Mouse (Mus musculus) urinary bladder, postnatal 0 days (tissue): ENCODE results near the gene Ush1g. TPM values are rescaled to one million over a fixed set of nuclear protein-coding genes. Genes with fewer than 3 reads are reported as not detected.

ENCODE experiments used
- polyA plus RNA-seq: library from polyadenylated mRNA; unstranded; fragments of >200 nt; fragmentation: Nextera tagmentation; extraction: Ambion mirVana; gene quantifications from 2 replicates; pipeline ENCODE4 v1.2.1, GENCODE M21; 2015

The Ush1g gene
- polyA plus RNA-seq: not detected in 2 replicates

DNA sequence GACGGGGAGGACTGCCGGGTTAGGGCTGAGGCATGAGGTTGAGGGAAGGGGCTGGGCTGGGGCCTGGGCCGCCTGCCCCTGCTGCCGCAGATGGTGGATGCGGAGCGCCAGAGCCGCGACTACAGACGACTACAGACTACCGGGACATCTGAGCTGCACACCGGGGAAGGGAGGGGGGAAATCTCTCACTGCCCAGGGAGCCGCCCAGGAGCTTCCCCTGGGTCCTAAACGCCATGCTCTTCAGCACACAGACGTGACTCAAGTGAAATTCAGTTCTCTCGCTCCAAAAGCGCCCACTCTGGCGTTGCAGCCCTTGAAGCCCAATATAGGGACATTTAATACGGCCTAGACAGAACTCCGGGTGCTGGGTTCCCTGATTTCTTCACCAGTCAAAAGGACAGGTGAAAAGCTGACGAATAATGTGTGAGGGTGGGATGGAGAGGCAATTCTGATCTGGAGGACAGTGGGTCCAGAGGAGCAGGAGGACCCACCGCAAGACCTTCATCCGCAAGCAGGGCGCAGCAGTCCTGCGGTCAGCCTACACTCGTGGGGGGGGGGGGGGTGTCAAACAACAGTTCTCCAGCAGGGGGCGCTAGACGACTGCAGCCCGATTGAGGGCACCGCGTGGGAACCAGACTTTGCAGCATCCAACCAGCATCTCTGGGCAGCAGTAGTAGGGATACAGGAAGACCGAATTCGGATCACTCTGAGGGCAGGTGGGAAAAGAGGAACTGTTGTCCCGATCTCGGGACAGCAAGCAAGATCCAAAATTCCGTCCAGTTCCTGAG is at the start of gene Ush1g:
TSS of gene Ush1g (minus strand) at position 136 of the 788 bp plus-strand sequence.

DNA sequence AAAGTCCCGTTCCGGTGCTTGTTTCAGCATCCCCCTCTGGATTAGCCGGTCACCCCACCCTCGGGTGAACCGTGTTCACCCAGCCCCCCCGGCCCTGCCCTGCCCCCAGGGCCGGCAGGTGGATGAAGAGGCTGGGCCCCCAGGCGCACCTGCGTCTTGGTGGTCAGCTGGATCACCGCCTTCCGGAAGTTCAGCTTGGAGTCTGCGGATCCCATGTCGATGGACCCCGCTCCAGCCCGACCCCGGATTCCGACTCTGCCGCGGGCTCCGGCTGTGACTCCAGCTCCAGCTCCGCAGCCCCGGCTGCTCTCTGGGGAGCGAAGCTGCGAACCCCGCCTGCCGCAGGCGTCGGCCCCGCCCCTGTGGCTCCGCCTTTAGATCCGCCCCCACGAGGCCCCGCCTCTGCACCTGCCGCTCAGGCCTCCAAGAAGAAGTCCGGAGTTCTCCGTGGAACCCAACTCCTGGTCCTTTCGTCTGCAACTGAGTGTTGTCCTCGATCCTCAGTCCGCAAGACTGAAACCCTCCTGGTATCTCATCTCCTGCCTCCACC is 45.6 kb upstream of the Ush1g start, which contains the start of gene Hid1:
TSS of gene Hid1 (minus strand) at position 362 of the 550 bp plus-strand sequence.

DNA sequence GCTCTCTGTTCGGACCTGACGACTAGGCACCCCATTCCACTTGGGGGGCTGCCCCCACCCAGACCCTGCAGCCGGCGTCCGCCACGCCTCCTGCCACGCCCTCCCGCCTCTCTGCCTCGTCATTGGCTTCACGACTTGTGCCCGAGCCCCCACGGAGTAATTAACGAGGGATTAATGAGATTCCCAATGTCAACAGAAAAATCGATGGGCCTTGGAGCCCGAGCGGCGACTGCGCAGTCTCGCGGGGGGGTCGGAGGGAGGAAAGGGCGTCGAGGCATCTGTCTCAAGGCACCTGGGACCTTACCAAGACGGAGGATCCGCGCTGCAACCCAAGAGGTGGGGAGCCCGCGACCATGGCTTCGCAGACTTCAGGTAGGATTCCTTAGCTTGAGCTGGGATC is 12.7 kb upstream of the Ush1g start, which contains the start of gene Otop3:
TSS of gene Otop3 (plus strand) at position 201 of the 400 bp plus-strand sequence.

DNA sequence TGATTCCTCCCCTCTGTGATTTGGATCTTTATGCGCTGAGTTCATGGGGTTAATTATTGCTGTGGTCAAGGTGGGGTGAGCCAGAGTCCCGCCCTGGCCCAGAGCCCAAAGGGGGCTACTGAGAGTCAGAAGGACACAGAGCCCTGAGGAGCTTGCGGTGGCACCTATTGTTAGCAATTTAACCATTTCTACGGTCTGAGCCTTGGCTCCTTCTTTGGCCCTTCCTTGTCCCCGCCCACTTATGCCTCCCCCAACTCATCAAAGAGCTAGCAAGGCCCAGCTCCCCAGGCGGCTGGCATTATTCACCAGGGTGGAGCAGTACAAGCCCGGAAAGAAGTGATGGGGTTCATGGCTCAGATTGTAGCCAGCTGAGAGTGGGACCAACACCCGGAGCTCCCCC is 15.0 kb downstream of the Ush1g start, which contains the start of gene Otop2:
TSS of gene Otop2 (plus strand) at position 301 of the 400 bp plus-strand sequence.

DNA sequence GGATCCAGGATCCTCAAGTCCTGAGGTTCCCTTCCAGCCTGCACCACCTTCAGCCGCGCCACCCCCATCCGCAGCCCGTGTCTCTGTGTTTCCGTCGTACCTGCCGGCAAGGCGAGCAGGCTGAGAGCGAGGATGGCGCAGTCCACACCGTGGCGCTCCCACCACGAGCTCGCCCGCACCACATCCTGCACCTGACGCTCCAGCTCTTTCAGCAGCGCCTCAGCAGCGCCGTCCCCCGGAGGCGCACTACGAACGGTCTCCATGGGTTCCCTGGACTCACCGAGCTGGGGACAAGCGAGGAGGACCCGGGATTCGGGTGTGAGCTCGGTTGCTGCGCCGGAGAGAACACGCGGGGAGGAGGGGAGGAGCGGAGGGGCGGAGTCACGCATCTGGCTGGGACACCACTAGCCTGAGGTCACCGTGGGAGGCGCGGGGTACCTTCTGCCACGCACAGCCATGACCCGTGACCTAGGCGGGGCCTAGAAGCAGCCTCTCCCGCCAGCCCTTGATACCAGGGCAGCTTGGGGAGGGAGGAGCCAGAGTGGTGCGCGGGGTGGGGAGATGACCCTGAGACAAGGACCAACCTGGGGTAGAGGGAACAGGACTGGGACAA is 24.5 kb downstream of the Ush1g start, which contains the start of gene Fads6:
TSS of gene Fads6 (minus strand) at position 450 of the 613 bp plus-strand sequence.

DNA sequence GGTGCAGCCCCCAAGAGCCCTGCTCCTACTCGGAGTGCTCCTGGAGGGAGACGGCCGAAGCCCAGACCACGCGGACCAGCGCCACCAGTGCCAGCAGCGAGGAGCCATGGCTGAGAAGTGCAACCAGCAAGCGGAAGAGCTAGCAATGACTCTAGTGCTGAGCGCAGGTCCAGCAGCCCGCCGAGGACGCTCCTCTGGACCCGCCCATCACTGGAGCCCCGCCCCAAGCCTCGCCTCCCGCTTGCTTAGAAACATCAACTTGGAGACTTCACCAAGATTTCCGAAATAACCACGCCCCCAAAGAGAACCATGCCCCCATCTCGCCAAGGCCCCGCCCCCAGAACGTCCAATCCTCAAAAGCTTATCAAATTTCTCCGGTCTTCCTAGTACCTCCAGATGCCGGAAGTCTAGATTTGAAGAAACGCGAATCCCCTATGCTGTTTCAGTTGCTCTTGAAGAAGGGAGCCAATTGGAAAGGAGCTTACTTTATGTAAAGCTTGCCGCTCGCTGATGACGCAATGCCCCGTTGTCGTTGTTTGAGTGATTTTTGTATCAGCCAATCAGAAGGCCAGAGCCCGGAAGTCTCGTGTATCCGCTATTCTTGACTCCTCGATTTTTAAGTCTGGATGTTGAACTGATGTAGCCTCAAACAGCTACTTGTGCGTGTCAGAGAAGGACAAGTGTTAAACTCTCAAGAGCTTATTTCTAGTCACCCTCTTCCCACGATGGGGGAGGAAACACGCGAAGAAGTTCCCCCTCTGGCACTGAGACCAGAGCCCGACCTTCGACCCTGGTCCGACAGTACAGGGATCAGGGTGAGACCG is 44.8 kb downstream of the Ush1g start, which contains the start of gene Fdxr:
TSS of gene Fdxr (minus strand) at position 271 of the 824 bp plus-strand sequence.

DNA sequence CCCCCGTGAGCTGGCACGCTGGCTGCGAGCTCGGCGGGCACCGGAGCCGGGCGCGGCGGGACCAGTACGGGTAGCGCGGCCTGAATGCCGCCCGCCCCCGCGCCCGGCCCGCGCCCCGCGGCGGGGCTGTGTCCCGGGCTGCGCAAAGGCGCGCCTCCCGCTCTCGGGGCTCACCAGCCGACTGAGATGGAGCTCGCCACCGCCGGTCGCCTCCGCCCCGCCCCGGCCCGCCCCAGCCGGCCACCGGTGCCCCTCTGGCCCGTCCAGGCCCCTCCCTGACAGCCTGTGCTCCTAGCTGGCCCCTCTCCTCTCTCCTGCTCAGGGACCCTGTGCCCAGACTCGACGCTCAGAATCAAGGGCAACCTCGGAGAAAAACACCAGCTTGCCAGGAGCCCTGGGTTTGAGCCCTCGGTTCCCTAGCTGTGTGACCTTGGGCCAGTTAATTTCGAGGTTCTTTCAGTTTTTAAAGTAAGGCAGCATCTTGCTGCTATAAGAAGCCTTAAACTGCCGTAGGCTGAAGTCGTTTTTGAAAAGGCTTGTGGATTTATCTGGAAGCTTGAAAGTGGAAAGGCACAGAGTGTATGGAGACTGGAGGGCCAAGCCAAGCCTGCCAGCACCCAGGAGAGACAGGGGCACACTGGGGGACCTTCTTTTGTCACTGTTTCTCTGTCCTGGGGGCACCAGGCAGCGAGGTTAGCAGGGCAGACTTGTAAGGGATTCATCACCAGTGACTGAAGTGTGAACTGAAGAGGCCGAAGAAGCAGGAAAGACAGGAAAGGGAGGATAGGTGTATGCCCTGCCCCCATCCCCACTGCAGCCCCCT is 54.6 kb downstream of the Ush1g start, which contains the start of gene Grin2c:
TSS of gene Grin2c (minus strand) at position 183 of the 823 bp plus-strand sequence.

Other genes with a start within 250 kb of the Ush1g start
- gene Rab37, start 230.6 kb downstream of the Ush1g start, polyA plus RNA-seq: 0.52 and 0.54 TPM in 2 replicates
- 1.1 and 9.2 TPM in 2 replicates for gene Cd300lf, start 188.0 kb downstream of the Ush1g start, polyA plus RNA-seq
- gene Slc9a3r1, start 158.7 kb downstream of the Ush1g start, polyA plus RNA-seq: 87.0 and 97.9 TPM in 2 replicates
- gene Tmem104, start 134.6 kb downstream of the Ush1g start, polyA plus RNA-seq: 9.5 and 12.8 TPM in 2 replicates
- gene Nat9, start 134.2 kb downstream of the Ush1g start, polyA plus RNA-seq: 14.3 and 23.2 TPM in 2 replicates
- 0.16 and 0.17 TPM in 2 replicates for gene Grin2c, start 54.8 kb downstream of the Ush1g start, polyA plus RNA-seq
- 5.7 and 6.2 TPM in 2 replicates for gene Fdxr, start 45.0 kb downstream of the Ush1g start, polyA plus RNA-seq
- 0.26 and 0.30 TPM in 2 replicates for gene Fads6, start 24.4 kb downstream of the Ush1g start, polyA plus RNA-seq
- not detected in 2 replicates for gene Otop2, start 14.9 kb downstream of the Ush1g start, polyA plus RNA-seq
- not detected in 2 replicates for gene Otop3, start 12.7 kb upstream of the Ush1g start, polyA plus RNA-seq
- gene Hid1, start 45.7 kb upstream of the Ush1g start, polyA plus RNA-seq: 11.1 and 12.8 TPM in 2 replicates
- 7.2 and 7.3 TPM in 2 replicates for gene Cdr2l, start 59.9 kb upstream of the Ush1g start, polyA plus RNA-seq
- gene Mrpl58, start 81.7 kb upstream of the Ush1g start, polyA plus RNA-seq: 131 and 132 TPM in 2 replicates
- 784 and 794 TPM in 2 replicates for gene Atp5h, start 97.9 kb upstream of the Ush1g start, polyA plus RNA-seq
- 11.1 and 11.3 TPM in 2 replicates for gene Kctd2, start 98.1 kb upstream of the Ush1g start, polyA plus RNA-seq
- not detected in 2 replicates for gene Trim80, start 118.5 kb upstream of the Ush1g start, polyA plus RNA-seq
- gene Slc16a5, start 140.4 kb upstream of the Ush1g start, polyA plus RNA-seq: 0.22 and 0.33 TPM in 2 replicates
- 4.4 and 5.6 TPM in 2 replicates for gene Armc7, start 153.6 kb upstream of the Ush1g start, polyA plus RNA-seq
- gene Nt5c, start 169.8 kb upstream of the Ush1g start, polyA plus RNA-seq: 85.1 and 95.3 TPM in 2 replicates
- 154 and 157 TPM in 2 replicates for gene Jpt1, start 192.3 kb upstream of the Ush1g start, polyA plus RNA-seq
- 464 and 528 TPM in 2 replicates for gene Sumo2, start 214.2 kb upstream of the Ush1g start, polyA plus RNA-seq
- gene Nup85, start 242.4 kb upstream of the Ush1g start, polyA plus RNA-seq: 56.7 and 60.6 TPM in 2 replicates